Mouse (Mus musculus) limb, embryonic 13.5 days (tissue): ENCODE measurements around the gene Gm3233. TPM values are rescaled to one million over a fixed set of nuclear protein-coding genes. Genes with fewer than 3 reads are reported as not detected.
"Not testable (repeated sequence)": the region's sequence is repeated elsewhere in the genome, so short reads cannot be mapped to it uniquely, and the experiment has no call there.

Source experiments
- ATAC-seq: fragments of 200-750 bp; cut with Nextera tagmentation; 2 replicates; pipeline ENCODE4 v1.8.0; 2017; ENCODE audit warnings: low read depth, moderate number of reproducible peaks, moderate TSS enrichment; ENCODE audit not compliant: low FRiP score
- H3K27ac ChIP-seq: fragments of 300-500 bp; sonication (generic); 2 replicates; pipeline ENCODE4 v1.5.1; 2015; ENCODE audit warnings: inconsistent platforms, mild to moderate bottlenecking, moderate library complexity
- H3K27me3 ChIP-seq: fragments of 300-500 bp; sonication (generic); 2 replicates; pipeline ENCODE4 v1.6.1; 2015; ENCODE audit warnings: mild to moderate bottlenecking, inconsistent platforms
- H3K36me3 ChIP-seq: fragments of 300-500 bp; sonication (generic); 2 replicates; pipeline ENCODE4 v1.6.1; 2015; ENCODE audit warnings: inconsistent platforms, mild to moderate bottlenecking, moderate library complexity
- H3K4me1 ChIP-seq: fragments of 300-500 bp; sonication (generic); 2 replicates; pipeline ENCODE4 v1.6.1; 2015; ENCODE audit warnings: inconsistent platforms
- H3K4me2 ChIP-seq: fragments of 300-500 bp; sonication (generic); replicated peaks from 2 replicates; pipeline ENCODE4 v1.6.1; 2015; ENCODE audit warnings: inconsistent platforms, mild to moderate bottlenecking, moderate library complexity
- H3K4me3 ChIP-seq: fragments of 300-500 bp; sonication (generic); 2 replicates; pipeline ENCODE4 v1.5.1; 2015; ENCODE audit warnings: moderate library complexity, mild to moderate bottlenecking, inconsistent platforms
- H3K9ac ChIP-seq: fragments of 300-500 bp; sonication (generic); 2 replicates; pipeline ENCODE4 v1.6.1; 2015; ENCODE audit warnings: mild to moderate bottlenecking, inconsistent platforms
- H3K9me3 ChIP-seq: fragments of 300-500 bp; sonication (generic); 2 replicates; pipeline ENCODE4 v1.6.1; 2016; ENCODE audit warnings: inconsistent platforms
- WGBS: fragments of 180-500 bp; shearing (Covaris S2); methylation state at CpG from one replicate; pipeline ENCODE4 v1.1.7; 2015; 5-methylcytosine and 5-hydroxymethylcytosine counted together
- polyA plus RNA-seq: library from polyadenylated mRNA; unstranded; fragments of >200 nt; fragmentation: Nextera tagmentation; extraction: Ambion mirVana; gene quantifications from 2 replicates; pipeline ENCODE4 v1.2.1, GENCODE M21; 2015

Gm3233 gene
- polyA plus RNA-seq, result not detected in 2 replicates

DNA sequence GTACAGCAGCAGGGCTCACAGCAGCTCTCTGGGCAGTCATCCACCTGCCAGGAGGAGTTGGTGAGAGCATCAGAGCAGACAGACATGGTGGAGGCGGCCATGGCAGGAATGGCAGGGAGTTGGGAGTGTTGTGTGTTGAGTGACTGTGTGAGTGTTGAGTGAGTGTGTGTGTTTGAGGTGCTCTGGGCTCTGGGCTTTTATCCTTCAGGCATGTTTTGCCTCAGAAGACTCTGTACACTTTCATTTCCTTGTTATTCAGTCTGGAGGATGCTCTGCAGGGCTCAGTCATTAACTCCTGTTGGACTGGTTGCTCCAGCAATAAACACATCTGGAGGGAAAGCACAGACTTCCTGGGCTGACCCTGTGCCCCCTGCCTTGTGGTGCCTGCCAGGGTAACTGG is at the start of gene Gm3233:
Gene Gm3233 (minus strand): TSS at position 101 of the 400 bp plus-strand sequence.
- not testable (repeated sequence) for ATAC-seq, H3K9me3 ChIP-seq, H3K9ac ChIP-seq, H3K27me3 ChIP-seq, H3K36me3 ChIP-seq, H3K27ac ChIP-seq, H3K4me2 ChIP-seq, H3K4me3 ChIP-seq, H3K4me1 ChIP-seq
- WGBS, result no CpG with 5 or more reads among the region's 1 CpGs

DNA sequence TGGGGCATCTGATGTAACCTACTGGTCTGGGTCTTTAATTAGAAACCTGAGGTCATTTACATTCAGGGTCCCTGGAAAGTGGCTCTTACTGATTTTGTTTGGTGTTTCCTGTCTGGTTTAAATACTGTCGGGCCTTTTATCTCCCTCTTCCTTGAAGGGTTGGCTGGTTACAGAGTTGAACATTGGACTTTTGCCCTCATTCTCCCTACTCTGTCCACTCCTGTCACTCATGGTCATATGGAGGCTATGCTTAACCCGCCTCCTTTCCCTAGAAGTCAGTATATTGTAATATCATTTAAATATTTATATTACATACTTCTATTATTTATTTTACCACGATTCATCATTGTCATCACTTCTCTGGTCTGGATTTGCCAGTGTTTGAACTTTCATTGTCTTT is 44.6 kb upstream of the Gm3233 start:
- H3K4me2 ChIP-seq, result no peak overlapping the region
- H3K4me1 ChIP-seq, result peaks cover 2% of the 10 kb centered on the region; the same call in 1 of the 2 replicates
- no peak overlapping the region for H3K9ac ChIP-seq
- no peaks in the 10 kb centered on the region for H3K27me3 ChIP-seq
- no peak overlapping the region for H3K4me3 ChIP-seq
- 72% methylated on average over 3 of the region's 3 CpGs for WGBS
- H3K27ac ChIP-seq, result no peak overlapping the region
- no peak for ATAC-seq
- no peaks in the 10 kb centered on the region; the same call in 1 of the 2 replicates for H3K9me3 ChIP-seq
- H3K36me3 ChIP-seq, result no peaks in the 10 kb centered on the region

DNA sequence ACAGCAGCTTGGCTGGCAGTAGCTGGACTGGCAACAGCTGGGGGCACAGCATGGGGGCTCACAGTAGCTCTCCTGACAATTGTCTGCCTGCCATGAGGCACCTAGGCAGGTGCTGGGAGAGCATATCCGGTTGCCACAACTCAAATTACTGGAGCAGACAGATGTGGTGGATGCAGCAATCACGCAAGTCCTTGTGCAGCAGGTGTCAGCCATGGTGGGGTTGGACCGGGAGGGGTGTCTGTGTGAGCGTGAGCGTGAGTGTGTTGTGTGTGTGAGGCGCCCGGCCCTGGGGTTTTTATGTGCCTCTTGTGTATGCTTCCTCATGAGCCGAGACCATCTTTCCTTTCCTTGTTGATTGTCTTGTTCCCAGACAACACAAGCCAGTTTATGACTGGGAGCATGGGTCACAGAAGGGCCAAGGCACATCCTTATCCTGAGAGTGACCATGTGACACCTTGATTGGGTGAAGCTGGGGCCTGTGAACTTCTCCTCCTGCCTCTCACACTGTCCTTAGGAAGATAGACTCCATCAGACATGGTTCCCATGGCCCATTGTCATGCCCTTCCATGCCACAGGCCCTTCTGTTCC is 39.5 kb upstream of the Gm3233 start, which contains the start of gene Gm19668:
Gene Gm19668 (minus strand): TSS at position 213 of the 588 bp plus-strand sequence.
- no peak within 1 kb of the TSS for H3K27ac ChIP-seq
- peak; percentile 59; the same call in 1 of the 2 replicates for ATAC-seq
- no peak within 1 kb of the TSS for H3K4me2 ChIP-seq
- no peak within 1 kb of the TSS for H3K4me3 ChIP-seq
- H3K9ac ChIP-seq, result no peak within 1 kb of the TSS
- H3K36me3 ChIP-seq, result no peaks in the 10 kb centered on the region
- 45% methylated on average over 8 of the region's 8 CpGs for WGBS
- H3K27me3 ChIP-seq, result no peaks in the 10 kb centered on the region
- peaks cover 18% of the 10 kb centered on the region for H3K4me1 ChIP-seq
- no peaks in the 10 kb centered on the region for H3K9me3 ChIP-seq

DNA sequence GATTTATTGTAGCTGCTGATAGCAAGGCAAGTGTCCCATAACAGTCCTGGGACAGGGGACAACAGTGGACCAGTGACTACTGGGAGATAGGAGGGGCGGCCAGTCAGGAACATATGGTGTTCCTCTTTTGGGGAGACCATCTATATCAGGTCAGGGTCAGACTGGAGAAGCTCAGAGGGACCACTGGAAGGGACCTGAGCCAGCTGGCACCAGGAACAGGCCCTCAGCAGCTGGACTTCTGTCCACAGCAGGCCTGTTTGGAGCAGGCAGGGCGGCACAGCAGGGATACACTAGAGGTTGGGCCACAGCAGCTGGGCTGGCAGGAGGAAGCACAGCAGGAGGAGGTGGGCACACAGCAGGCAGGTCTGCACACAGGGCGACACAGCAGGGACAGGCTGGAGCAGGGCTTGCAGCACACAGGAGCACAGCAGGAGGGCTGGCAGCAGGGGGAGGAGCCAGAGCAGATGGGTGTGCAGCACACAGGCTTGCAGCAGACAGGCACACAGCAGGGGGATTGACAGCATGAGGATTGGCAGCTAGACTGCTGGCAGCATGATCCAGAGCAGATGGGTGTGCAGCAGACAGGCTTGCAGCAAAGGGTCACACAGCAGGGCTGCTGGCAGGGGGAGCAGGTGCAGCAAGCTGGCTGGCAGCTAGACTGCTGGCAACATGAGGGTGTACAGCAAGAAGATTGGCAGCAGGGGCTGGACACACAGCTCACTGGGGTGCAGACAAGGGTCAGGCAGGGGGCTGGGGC is 38.9 kb upstream of the Gm3233 start:
- H3K36me3 ChIP-seq, H3K9me3 ChIP-seq, H3K9ac ChIP-seq, H3K4me2 ChIP-seq, ATAC-seq, H3K27me3 ChIP-seq, H3K27ac ChIP-seq, H3K4me3 ChIP-seq: not testable (repeated sequence)
- peaks cover 22% of the 10 kb centered on the region for H3K4me1 ChIP-seq
- 28% methylated on average over 3 of the region's 3 CpGs for WGBS

DNA sequence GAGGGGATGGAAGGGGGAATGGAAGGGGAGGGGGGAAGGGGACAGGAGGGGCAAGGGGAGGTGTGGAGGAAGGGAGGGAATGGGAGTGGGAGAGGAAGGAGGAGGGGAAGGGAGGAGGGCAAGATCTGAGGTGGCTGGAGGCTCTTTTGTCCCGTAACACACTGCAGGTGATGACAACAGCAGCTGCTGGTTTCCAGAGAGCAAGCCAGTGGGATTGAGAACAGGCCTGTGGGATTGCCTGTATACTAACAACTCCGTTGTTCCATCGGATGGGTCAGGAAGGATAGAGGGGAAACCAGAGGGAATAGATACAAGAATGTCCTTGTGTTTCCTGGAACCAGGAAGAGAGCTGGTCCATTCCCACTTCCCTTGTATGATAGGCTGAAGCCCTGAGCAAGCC is 38.2 kb upstream of the Gm3233 start:
- ATAC-seq, result no peak
- Histone ChIP-seq H3K9ac (no peak overlapping the region), H3K4me1 (peaks cover 22% of the 10 kb centered on the region), H3K9me3 (no peaks in the 10 kb centered on the region), H3K4me2 (no peak overlapping the region), H3K27ac (no peak overlapping the region), H3K27me3 (no peaks in the 10 kb centered on the region), H3K4me3 (no peak overlapping the region), H3K36me3 (no peaks in the 10 kb centered on the region)
- WGBS, result 20% methylated on average over 3 of the region's 3 CpGs

DNA sequence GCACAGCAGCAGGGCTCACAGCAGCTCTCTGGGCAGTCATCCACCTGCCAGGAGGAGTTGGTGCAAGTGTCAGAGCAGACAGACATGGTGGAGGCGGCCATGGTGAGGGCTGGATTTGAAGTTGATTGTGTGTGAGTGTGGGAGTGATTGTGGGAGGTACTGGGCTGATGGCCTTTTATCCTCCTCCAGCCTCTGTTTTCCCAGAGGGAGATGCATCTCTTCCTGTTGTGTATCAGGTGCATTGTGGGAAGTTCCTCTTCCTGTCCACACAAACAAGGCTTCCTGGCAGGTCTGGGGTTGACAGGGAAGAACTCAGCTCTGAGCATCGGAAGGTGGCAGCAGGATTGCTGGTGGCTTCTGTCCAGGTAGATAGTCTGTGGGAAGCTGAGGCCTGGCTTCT is 35.5 kb upstream of the Gm3233 start, which contains the start of gene Gm9639:
Gene Gm9639 (minus strand): TSS at position 101 of the 400 bp plus-strand sequence.
- Histone ChIP-seq H3K27me3 (no peaks in the 10 kb centered on the region), H3K4me2 (no peak within 1 kb of the TSS), H3K9me3 (no peaks in the 10 kb centered on the region), H3K27ac (no peak within 1 kb of the TSS), H3K4me3 (no peak within 1 kb of the TSS), H3K4me1 (peaks cover 22% of the 10 kb centered on the region), H3K36me3 (no peaks in the 10 kb centered on the region), H3K9ac (no peak within 1 kb of the TSS)
- 53% methylated on average over 2 of the region's 2 CpGs for WGBS
- ATAC-seq, result no peak

DNA sequence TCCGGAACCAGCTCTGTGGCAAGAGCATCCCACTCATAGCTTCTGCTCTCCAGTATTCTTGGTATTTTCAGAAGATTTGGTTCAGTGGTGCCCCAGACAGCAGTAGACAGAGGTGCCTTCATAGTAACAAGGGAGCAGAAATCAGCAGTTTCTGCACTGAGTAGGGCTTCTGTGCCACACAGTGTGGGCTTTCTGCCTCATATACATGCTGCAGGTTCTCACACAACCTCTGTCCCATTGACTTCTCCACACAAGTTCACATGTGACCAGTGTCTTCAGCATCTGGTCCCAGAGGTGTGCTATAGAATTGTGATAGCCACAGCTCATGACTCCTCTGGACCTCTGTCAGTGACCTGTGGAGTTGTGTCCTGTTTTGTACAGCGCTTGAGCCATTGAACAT is 29.1 kb upstream of the Gm3233 start:
- Histone ChIP-seq H3K4me3 (no peak overlapping the region), H3K9me3 (no peaks in the 10 kb centered on the region), H3K4me1 (0 out of 2 replicates have a peak, but pooled peaks cover under 1% of the 10 kb centered on the region), H3K27ac (no peak overlapping the region), H3K4me2 (no peak overlapping the region), H3K9ac (no peak overlapping the region), H3K27me3 (no peaks in the 10 kb centered on the region), H3K36me3 (no peaks in the 10 kb centered on the region)
- WGBS, result 75% methylated on average over 2 of the region's 2 CpGs
- ATAC-seq, result no peak

DNA sequence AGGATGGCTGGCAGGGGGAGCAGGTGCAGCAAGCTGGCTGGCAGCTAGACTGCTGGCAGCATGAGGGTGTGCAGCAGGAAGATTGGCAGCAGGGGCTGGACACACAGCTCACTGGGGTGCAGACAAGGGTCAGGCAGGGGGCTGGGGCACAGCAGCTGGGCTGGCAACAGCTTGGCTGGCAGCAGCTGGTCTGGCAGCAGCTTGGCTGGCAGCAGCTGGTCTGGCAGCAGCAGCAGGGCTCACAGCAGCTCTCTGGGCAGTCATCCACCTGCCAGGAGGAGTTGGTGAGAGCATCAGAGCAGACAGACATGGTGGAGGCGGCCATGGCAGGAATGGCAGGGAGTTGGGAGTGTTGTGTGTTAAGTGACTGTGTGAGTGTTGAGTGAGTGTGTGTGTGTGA is 28.4 kb upstream of the Gm3233 start, which contains the start of gene Gm7137:
Gene Gm7137 (minus strand): TSS at position 325 of the 400 bp plus-strand sequence.
- not testable (repeated sequence) for H3K27me3 ChIP-seq, H3K9me3 ChIP-seq, H3K4me2 ChIP-seq, H3K4me3 ChIP-seq, ATAC-seq, H3K27ac ChIP-seq, H3K4me1 ChIP-seq, H3K9ac ChIP-seq, H3K36me3 ChIP-seq
- WGBS, result 63% methylated on average over 1 of the region's 1 CpGs

DNA sequence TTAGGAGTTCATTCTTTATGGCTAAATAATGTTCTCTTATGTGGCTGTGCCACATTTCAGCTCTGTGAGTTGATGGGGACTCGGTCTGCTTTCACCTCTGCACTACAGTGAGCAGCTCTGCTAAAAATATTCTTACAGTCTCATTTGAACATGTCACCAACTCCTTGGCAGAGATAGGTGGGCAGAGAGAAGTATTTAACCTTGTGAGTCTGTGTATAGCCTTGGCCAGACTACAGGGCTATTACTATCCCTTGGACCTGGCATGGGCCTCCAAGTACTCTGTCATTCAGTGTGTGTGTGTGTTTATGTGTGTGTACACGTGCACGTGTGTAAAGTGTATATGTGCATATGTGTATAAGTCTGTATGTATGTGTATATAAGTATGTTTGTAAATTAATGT is 23.9 kb upstream of the Gm3233 start:
- not testable (repeated sequence) for H3K27me3 ChIP-seq, H3K4me2 ChIP-seq, H3K27ac ChIP-seq, H3K9me3 ChIP-seq, H3K9ac ChIP-seq, ATAC-seq, H3K4me1 ChIP-seq, H3K4me3 ChIP-seq, H3K36me3 ChIP-seq
- WGBS, result 81% methylated on average over 3 of the region's 3 CpGs

DNA sequence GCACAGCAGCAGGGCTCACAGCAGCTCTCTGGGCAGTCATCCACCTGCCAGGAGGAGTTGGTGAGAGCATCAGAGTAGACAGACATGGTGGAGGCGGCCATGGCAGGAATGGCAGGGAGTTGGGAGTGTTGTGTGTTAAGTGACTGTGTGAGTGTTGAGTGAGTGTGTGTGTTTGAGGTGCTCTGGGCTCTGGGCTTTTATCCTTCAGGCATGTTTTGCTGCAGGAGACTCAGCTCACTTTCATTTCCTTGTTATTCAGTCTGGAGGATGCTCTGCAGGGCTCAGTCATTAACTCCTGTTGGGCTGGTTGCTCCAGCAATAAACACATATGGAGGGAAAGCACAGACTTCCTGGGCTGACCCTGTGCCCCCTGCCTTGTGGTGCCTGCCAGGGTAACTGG is 23.0 kb upstream of the Gm3233 start, which contains the start of gene Gm3250:
Gene Gm3250 (minus strand): TSS at position 101 of the 400 bp plus-strand sequence.
- H3K9me3 ChIP-seq, ATAC-seq, H3K27ac ChIP-seq, H3K9ac ChIP-seq, H3K4me2 ChIP-seq, H3K4me3 ChIP-seq, H3K4me1 ChIP-seq, H3K36me3 ChIP-seq, H3K27me3 ChIP-seq: not testable (repeated sequence)
- 40% methylated on average over 1 of the region's 1 CpGs for WGBS

DNA sequence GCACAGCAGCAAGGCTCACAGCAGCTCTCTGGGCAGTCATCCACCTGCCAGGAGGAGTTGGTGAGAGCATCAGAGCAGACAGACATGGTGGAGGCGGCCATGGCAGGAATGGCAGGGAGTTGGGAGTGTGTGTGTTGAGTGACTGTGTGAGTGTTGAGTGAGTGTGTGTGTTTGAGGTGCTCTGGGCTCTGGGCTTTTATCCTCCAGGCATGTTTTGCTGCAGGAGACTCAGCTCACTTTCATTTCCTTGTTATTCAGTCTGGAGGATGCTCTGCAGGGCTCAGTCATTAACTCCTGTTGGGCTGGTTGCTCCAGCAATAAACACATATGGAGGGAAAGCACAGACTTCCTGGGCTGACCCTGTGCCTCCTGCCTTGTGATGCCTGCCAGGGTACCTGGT is 17.4 kb upstream of the Gm3233 start, which contains the start of gene Gm7138:
Gene Gm7138 (minus strand): TSS at position 101 of the 400 bp plus-strand sequence.
- 70% methylated on average over 1 of the region's 1 CpGs for WGBS
- H3K9ac ChIP-seq, H3K27ac ChIP-seq, H3K9me3 ChIP-seq, ATAC-seq, H3K27me3 ChIP-seq, H3K4me3 ChIP-seq, H3K4me1 ChIP-seq, H3K36me3 ChIP-seq, H3K4me2 ChIP-seq: not testable (repeated sequence)

DNA sequence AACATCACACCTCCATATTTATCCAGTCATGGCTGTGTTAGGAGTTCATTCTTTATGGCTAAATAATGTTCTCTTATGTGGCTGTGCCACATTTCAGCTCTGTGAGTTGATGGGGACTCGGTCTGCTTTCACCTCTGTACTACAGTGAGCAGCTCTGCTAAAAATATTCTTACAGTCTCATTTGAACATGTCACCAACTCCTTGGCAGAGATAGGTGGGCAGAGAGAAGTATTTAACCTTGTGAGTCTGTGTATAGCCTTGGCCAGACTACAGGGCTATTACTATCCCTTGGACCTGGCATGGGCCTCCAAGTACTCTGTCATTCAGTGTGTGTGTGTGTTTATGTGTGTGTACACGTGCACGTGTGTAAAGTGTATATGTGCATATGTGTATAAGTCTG is 12.7 kb upstream of the Gm3233 start:
- H3K4me3 ChIP-seq, H3K27ac ChIP-seq, H3K4me1 ChIP-seq, H3K36me3 ChIP-seq, ATAC-seq, H3K4me2 ChIP-seq, H3K9ac ChIP-seq, H3K9me3 ChIP-seq, H3K27me3 ChIP-seq: not testable (repeated sequence)
- 84% methylated on average over 2 of the region's 3 CpGs for WGBS
